Mouse (Mus musculus) erythroblast, embryonic 14.5 days (primary cell): ENCODE measurements around the gene Slc35g1. TPM values are rescaled to one million over a fixed set of nuclear protein-coding genes. Genes with fewer than 3 reads are reported as not detected.

ENCODE experiments used
- H3K27me3 ChIP-seq: 2 replicates; pipeline ENCODE4 v1.6.1; 2012; ENCODE audit warnings: inconsistent platforms; ENCODE audit not compliant: control insufficient read depth
- H3K36me3 ChIP-seq: 2 replicates; pipeline ENCODE4 v1.6.1; 2012; ENCODE audit warnings: mild to moderate bottlenecking, inconsistent platforms; ENCODE audit not compliant: control insufficient read depth
- H3K4me1 ChIP-seq: 2 replicates; pipeline ENCODE4 v1.6.1; 2012; ENCODE audit warnings: inconsistent platforms; ENCODE audit not compliant: control insufficient read depth
- H3K4me3 ChIP-seq: replicated peaks from 2 replicates; pipeline ENCODE3; 2012; ENCODE audit warnings: moderate library complexity, mild to moderate bottlenecking, inconsistent platforms
- H3K9me3 ChIP-seq: 2 replicates; pipeline ENCODE4 v1.6.1; 2012; ENCODE audit warnings: low read length, inconsistent platforms, mixed read lengths; ENCODE audit not compliant: control insufficient read depth
- GATA1 ChIP-seq: IDR thresholded peaks from 2 replicates; pipeline ENCODE4 v1.6.1; 2012; ENCODE audit warnings: low read length, inconsistent platforms, mixed read lengths
- TAL1 ChIP-seq: IDR thresholded peaks from 3 replicates; pipeline ENCODE4 v1.6.1; 2012; ENCODE audit warnings: low read length, inconsistent platforms, mixed read lengths
- polyA plus RNA-seq: library from polyadenylated mRNA; stranded (reverse); fragments of >175 nt; gene quantifications from 2 replicates; pipeline ENCODE4 v1.2.3, GENCODE M21; 2012

Gene Slc35g1
- polyA plus RNA-seq, 1 experiment = 0.19 TPM

- no peaks in the 10 kb centered on the region for H3K9me3 ChIP-seq
- H3K27me3 ChIP-seq = no peaks in the 10 kb centered on the region
- no peaks in the 10 kb centered on the region for H3K4me1 ChIP-seq
- H3K36me3 ChIP-seq = no peaks in the 10 kb centered on the region
- TF ChIP-seq TAL1 = no peak
- TF ChIP-seq GATA1 = no peak
- H3K4me3 ChIP-seq = no peak overlapping the region
These were observed 39.5 kb upstream of the Slc35g1 start for GRCm38 (mm10) chr19:38356211-38356828.

- Histone ChIP-seq H3K4me3 (no peak overlapping the region), H3K27me3 (no peaks in the 10 kb centered on the region), H3K36me3 (no peaks in the 10 kb centered on the region), H3K9me3 (no peaks in the 10 kb centered on the region), H3K4me1 (no peaks in the 10 kb centered on the region)
- TF ChIP-seq TAL1 = no peak
- TF ChIP-seq GATA1 = no peak
These were observed 37.7 kb upstream of the Slc35g1 start for GRCm38 (mm10) chr19:38357956-38358623.

- Histone ChIP-seq H3K4me1 (no peaks in the 10 kb centered on the region; the same call in 1 of the 2 replicates), H3K36me3 (no peaks in the 10 kb centered on the region), H3K27me3 (no peaks in the 10 kb centered on the region), H3K9me3 (no peaks in the 10 kb centered on the region), H3K4me3 (no peak overlapping the region)
- TF ChIP-seq TAL1 (no peak), GATA1 (no peak)
These were observed 36.5 kb upstream of the Slc35g1 start for GRCm38 (mm10) chr19:38359287-38359686.

GRCm38 (mm10) chr19:38361850-38362249, 33.9 kb upstream of the Slc35g1 start:
- Histone ChIP-seq H3K27me3 (no peaks in the 10 kb centered on the region), H3K36me3 (no peaks in the 10 kb centered on the region), H3K9me3 (no peaks in the 10 kb centered on the region), H3K4me3 (no peak overlapping the region), H3K4me1 (peaks cover 7% of the 10 kb centered on the region)
- TF ChIP-seq TAL1 (no peak), GATA1 (no peak)

- no peaks in the 10 kb centered on the region for H3K36me3 ChIP-seq
- no peak overlapping the region for H3K4me3 ChIP-seq
- peaks cover 7% of the 10 kb centered on the region for H3K4me1 ChIP-seq
- H3K27me3 ChIP-seq = no peaks in the 10 kb centered on the region
- no peaks in the 10 kb centered on the region for H3K9me3 ChIP-seq
- TF ChIP-seq GATA1 (no peak), TAL1 (no peak)
These were observed 32.4 kb upstream of the Slc35g1 start for GRCm38 (mm10) chr19:38363358-38363757.

- peaks cover 7% of the 10 kb centered on the region for H3K4me1 ChIP-seq
- H3K9me3 ChIP-seq = no peaks in the 10 kb centered on the region
- no peaks in the 10 kb centered on the region for H3K36me3 ChIP-seq
- no peaks in the 10 kb centered on the region for H3K27me3 ChIP-seq
- TF ChIP-seq TAL1 = no peak
- TF ChIP-seq GATA1 = no peak
- no peak overlapping the region for H3K4me3 ChIP-seq
These were observed 31.7 kb upstream of the Slc35g1 start for GRCm38 (mm10) chr19:38363879-38364659.

GRCm38 (mm10) chr19:38364939-38365614, 30.7 kb upstream of the Slc35g1 start:
- TF ChIP-seq GATA1 (no peak), TAL1 (no peak)
- Histone ChIP-seq H3K4me3 (no peak overlapping the region), H3K36me3 (no peaks in the 10 kb centered on the region), H3K27me3 (no peaks in the 10 kb centered on the region), H3K4me1 (peaks cover 7% of the 10 kb centered on the region), H3K9me3 (no peaks in the 10 kb centered on the region)

- TF ChIP-seq GATA1 (no peak), TAL1 (no peak)
- Histone ChIP-seq H3K9me3 (no peaks in the 10 kb centered on the region), H3K36me3 (no peaks in the 10 kb centered on the region), H3K4me1 (no peaks in the 10 kb centered on the region), H3K4me3 (no peak overlapping the region), H3K27me3 (peaks cover 2% of the 10 kb centered on the region; the same call in 1 of the 2 replicates)
These were observed 23.2 kb upstream of the Slc35g1 start for GRCm38 (mm10) chr19:38372460-38373102.

- Histone ChIP-seq H3K4me3 (no peak overlapping the region), H3K9me3 (no peaks in the 10 kb centered on the region), H3K27me3 (peaks cover 2% of the 10 kb centered on the region; the same call in 1 of the 2 replicates), H3K4me1 (no peaks in the 10 kb centered on the region), H3K36me3 (no peaks in the 10 kb centered on the region)
- TF ChIP-seq GATA1 (no peak), TAL1 (no peak)
These were observed 22.4 kb upstream of the Slc35g1 start for GRCm38 (mm10) chr19:38373371-38373770.
